Mouse (Mus musculus) cortical plate, adult 2 months (tissue): ENCODE results near the gene H2afy.

Experiments
- CTCF ChIP-seq: fragments of 200-500 bp; IDR thresholded peaks from 2 replicates; pipeline ENCODE4 v1.5.1; 2011; ENCODE audit warnings: mild to moderate bottlenecking, control low read depth, low read length; ENCODE audit not compliant: insufficient read depth; ENCODE audit errors: extremely low read depth
- POLR2A ChIP-seq: fragments of 200-500 bp; IDR thresholded peaks from 2 replicates; pipeline ENCODE4 v1.6.1; 2011; ENCODE audit warnings: mild to moderate bottlenecking, low read length, control low read depth; ENCODE audit not compliant: insufficient read depth; ENCODE audit errors: extremely low read depth

GRCm38 (mm10) chr13:56069643-56070042 lies 66.5 kb downstream of the H2afy start:
- TF ChIP-seq CTCF (no peak), POLR2A (no peak)
